Mouse (Mus musculus) natural killer cell, adult 2 months (primary cell): Measurements from ENCODE around the gene St6galnac5.
A peak's percentile ranks its signal among the peaks of the same experiment; 100 is the strongest.
"Not testable (repeated sequence)": the region's sequence is repeated elsewhere in the genome, so short reads cannot be mapped to it uniquely, and the experiment has no call there.

Experiments used
- DNase-seq, 2 experiments: peaks; one replicate each; pipeline ENCODE4 v3.0.0; 2022; ENCODE audit warnings: low spot score in 2 of 2

St6galnac5 gene

GRCm38 (mm10) chr3:152792601-152793000 lies 189.4 kb downstream of the St6galnac5 start:
- DNase-seq, result no peak

- not testable (repeated sequence) for DNase-seq
These were observed 193.6 kb downstream of the St6galnac5 start for GRCm38 (mm10) chr3:152788301-152788953.

- DNase-seq, result not testable (repeated sequence)
These were observed 197.7 kb downstream of the St6galnac5 start for GRCm38 (mm10) chr3:152784353-152784752.

- DNase-seq, result peak; percentile 38 to 69
These were observed 198.3 kb downstream of the St6galnac5 start for GRCm38 (mm10) chr3:152783792-152784191.

GRCm38 (mm10) chr3:152779819-152780218 lies 202.2 kb downstream of the St6galnac5 start:
- no peak for DNase-seq

- no peak for DNase-seq
These were observed 205.0 kb downstream of the St6galnac5 start for GRCm38 (mm10) chr3:152776872-152777540.

GRCm38 (mm10) chr3:152776363-152776762 lies 205.7 kb downstream of the St6galnac5 start:
- no peak for DNase-seq

- no peak for DNase-seq
These were observed 212.0 kb downstream of the St6galnac5 start for GRCm38 (mm10) chr3:152770056-152770455.

GRCm38 (mm10) chr3:152767485-152767884 lies 214.6 kb downstream of the St6galnac5 start:
- DNase-seq, result no peak
